Mouse (Mus musculus): Measurements from ENCODE around the gene Polr3k. TPM values are rescaled to one million over a fixed set of nuclear protein-coding genes. Genes with fewer than 3 reads are reported as not detected.
A peak's percentile ranks its signal among the peaks of the same experiment; 100 is the strongest.

The Polr3k gene
- 79.4 and 85.3 TPM in 2 replicates for polyA plus RNA-seq (2015; fragmentation: Nextera tagmentation; extraction: Ambion mirVana)

DNA sequence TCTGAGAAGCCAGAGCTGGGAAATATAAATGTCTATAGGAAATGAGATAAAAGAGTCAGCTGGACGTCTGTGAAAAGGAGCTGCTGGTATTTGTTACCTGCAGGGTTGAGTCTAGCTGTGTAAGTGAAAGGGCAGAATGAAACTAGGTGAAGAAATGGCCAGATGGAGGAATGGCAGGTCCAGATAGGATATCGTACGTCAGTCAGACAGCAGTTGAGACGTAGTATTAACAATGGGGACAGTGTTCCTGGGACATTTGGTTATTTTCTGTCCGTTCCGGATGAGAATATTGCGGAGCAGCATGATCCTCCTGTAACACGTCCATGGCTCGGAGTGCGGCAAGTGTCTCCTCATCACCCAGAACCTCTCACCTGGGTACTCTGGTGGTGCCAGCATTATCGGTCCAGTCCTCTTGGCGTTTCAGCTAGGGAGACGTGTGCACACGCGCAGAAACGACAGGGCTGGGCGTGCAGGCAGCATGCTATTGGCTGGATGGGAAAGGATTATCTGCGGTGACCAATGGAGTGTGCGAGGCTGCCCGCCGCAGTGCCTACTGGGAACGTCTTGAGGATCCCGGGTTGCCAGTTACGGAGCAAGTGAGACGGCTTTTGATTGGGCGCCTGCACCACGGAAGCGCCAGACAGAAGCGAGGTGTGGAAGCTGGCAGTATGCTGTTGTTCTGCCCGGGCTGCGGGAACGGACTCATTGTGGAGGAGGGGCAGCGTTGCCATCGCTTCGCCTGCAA lies at the start of gene Polr3k:
Gene Polr3k (plus strand): TSS at position 547 of the 745 bp plus-strand sequence.
- WGBS, result 1% methylated on average over 35 of the region's 35 CpGs
- Histone ChIP-seq H3K4me1 (ENCODE audit: control insufficient read depth, insufficient read depth, low read length) (peaks cover 27% of the 10 kb centered on the region), H3K27me3 (ENCODE audit: control insufficient read depth, insufficient read depth, low read depth, low read length) (no peaks in the 10 kb centered on the region), H3K4me2 (ENCODE audit: low read length) (peak within 1 kb of the TSS; percentile 67), H3K9ac (ENCODE audit: low read depth, low read length) (peak within 1 kb of the TSS; percentile 85), H3K4me3 (ENCODE audit: low read depth, low read length) (peak within 1 kb of the TSS; percentile 78), H3K9me3 (replicated peaks; ENCODE audit: control insufficient read depth, low read length, poor library complexity, severe bottlenecking) (no peaks in the 10 kb centered on the region), H3K27ac (ENCODE audit: low read length) (peak within 1 kb of the TSS; percentile 92), H3K36me3 (ENCODE audit: control insufficient read depth, insufficient read depth, low read length) (peaks cover 2% of the 10 kb centered on the region)
- ATAC-seq, result peak; percentile 100

DNA sequence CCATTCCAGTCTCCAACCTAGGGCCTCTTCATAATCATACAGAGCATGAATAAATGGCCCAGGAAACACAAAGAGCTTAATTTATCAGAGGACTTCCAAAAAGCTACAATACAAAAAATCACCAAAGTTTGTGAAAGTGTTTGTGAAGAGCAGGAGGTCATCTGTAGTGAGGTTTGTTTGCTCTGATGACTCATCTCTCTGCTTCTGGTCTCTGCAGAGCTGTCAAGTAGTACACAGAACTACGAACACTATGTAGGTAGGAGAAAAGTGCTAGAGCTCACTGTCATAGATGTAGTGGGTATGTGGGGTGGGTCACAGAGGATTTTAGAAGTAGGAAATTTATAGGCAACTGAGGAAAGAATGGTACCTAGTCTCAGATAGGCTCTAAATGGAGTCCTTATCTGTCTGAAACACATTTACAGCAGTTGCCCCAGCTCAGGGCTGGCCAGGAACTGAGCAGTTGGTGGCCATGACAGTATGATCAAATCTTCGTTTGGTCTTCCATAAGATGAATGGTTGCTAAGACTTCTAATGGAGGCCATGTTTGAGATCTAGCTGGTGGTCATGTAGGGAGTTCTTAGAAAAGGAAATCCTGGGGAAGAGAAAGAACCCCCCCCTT lies 35.0 kb upstream of the Polr3k start:
- no peaks in the 10 kb centered on the region for H3K9me3 ChIP-seq (replicated peaks; ENCODE audit: control insufficient read depth, low read length, poor library complexity, severe bottlenecking)
- no peak for ATAC-seq
- H3K9ac ChIP-seq (ENCODE audit: low read depth, low read length), result no peak overlapping the region
- H3K4me3 ChIP-seq (ENCODE audit: low read depth, low read length), result no peak overlapping the region
- H3K27ac ChIP-seq (ENCODE audit: low read length), result no peak overlapping the region
- no peaks in the 10 kb centered on the region for H3K27me3 ChIP-seq (ENCODE audit: control insufficient read depth, insufficient read depth, low read depth, low read length)
- no peak overlapping the region for H3K4me2 ChIP-seq (ENCODE audit: low read length)
- H3K36me3 ChIP-seq (ENCODE audit: control insufficient read depth, insufficient read depth, low read length), result peaks cover 14% of the 10 kb centered on the region
- H3K4me1 ChIP-seq (ENCODE audit: control insufficient read depth, insufficient read depth, low read length), result no peaks in the 10 kb centered on the region
- WGBS, result 78% methylated on average over 2 of the region's 2 CpGs

DNA sequence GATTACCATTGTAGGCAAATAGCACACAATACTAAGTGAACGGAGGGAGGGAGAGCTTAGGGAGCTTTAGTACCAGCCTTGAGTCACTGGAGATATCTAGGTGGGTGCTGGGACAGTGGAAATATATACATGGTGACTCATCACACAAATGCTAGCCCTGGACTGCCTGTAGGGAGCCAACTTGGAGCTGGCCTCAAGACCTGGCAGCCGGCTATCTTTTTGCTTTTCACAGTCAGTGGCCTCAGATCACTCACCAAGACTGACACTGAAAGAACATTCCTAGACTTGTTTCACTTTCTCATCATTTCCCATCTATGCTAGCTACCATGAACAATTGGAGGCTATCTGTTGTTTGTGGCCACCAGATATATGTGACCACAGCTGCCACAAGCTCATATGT lies 31.4 kb upstream of the Polr3k start:
- Histone ChIP-seq H3K27me3 (ENCODE audit: control insufficient read depth, insufficient read depth, low read depth, low read length) (no peaks in the 10 kb centered on the region), H3K36me3 (ENCODE audit: control insufficient read depth, insufficient read depth, low read length) (0 out of 2 replicates have a peak, but pooled peaks cover 4% of the 10 kb centered on the region), H3K27ac (ENCODE audit: low read length) (no peak overlapping the region), H3K4me2 (ENCODE audit: low read length) (no peak overlapping the region), H3K9me3 (replicated peaks; ENCODE audit: control insufficient read depth, low read length, poor library complexity, severe bottlenecking) (no peaks in the 10 kb centered on the region), H3K4me3 (ENCODE audit: low read depth, low read length) (no peak overlapping the region), H3K4me1 (ENCODE audit: control insufficient read depth, insufficient read depth, low read length) (peaks cover 4% of the 10 kb centered on the region; the same call in 1 of the 2 replicates), H3K9ac (ENCODE audit: low read depth, low read length) (no peak overlapping the region)
- ATAC-seq, result no peak
- 65% methylated on average over 2 of the region's 2 CpGs for whole genome bisulfite sequencing

DNA sequence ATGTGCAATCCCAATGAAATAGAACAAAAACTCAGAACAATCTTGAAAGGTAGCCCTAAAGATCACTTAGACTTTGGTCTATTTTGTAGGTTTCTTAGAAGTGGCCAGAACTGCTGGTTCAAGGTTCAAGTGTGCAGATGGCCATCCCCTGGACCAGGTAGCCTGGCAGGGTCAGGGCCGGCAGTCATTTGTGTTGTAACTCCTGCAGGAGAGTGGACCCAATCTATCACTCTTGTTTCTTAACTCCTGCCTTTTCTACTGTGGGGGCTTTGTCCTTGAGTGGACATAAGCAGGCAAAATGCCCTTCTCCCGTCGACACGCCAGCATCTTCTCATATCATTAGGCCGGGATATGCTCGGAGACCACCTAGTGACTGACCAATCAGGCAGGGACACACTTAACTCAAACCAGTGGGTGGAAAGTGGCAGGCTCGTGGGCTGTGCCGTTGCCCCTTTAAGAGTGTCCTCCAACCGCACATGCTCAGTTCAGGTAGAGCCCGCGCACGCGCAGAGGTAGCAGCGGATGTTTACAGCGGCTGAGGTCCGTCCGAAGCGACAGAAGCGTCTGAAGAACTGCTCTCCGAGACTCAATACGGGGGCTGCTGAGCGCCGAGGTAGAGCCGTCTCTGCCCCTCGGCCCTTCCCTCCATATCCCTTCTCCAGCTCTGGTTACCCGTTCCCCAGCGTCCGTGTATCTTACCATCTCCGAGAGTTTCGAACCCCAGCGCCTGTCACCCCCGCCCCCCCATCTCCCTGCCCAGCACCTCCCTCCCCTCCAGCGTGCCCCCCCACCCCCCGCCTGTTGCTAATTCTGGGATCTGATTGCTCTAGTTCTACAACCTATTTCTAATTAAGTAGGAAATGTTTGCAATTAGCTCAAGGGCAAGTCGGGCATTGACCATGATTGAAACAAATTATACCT lies 26.5 kb upstream of the Polr3k start, which contains the start of gene Pcmtd2:
Gene Pcmtd2 (plus strand): TSS at position 483 of the 921 bp plus-strand sequence.
- no peaks in the 10 kb centered on the region for H3K27me3 ChIP-seq (ENCODE audit: control insufficient read depth, insufficient read depth, low read depth, low read length)
- peaks cover 15% of the 10 kb centered on the region for H3K4me1 ChIP-seq (ENCODE audit: control insufficient read depth, insufficient read depth, low read length)
- H3K4me2 ChIP-seq (ENCODE audit: low read length), result peak within 1 kb of the TSS; percentile 61
- peak within 1 kb of the TSS; percentile 69 for H3K4me3 ChIP-seq (ENCODE audit: low read depth, low read length)
- under 1% methylated on average over 35 of the region's 35 CpGs for WGBS
- peaks cover 5% of the 10 kb centered on the region; the same call in 1 of the 2 replicates for H3K36me3 ChIP-seq (ENCODE audit: control insufficient read depth, insufficient read depth, low read length)
- peak within 1 kb of the TSS; percentile 81 for H3K9ac ChIP-seq (ENCODE audit: low read depth, low read length)
- H3K9me3 ChIP-seq (replicated peaks; ENCODE audit: control insufficient read depth, low read length, poor library complexity, severe bottlenecking), result no peaks in the 10 kb centered on the region
- peak within 1 kb of the TSS; percentile 84 for H3K27ac ChIP-seq (ENCODE audit: low read length)
- peak; percentile 99 for ATAC-seq

DNA sequence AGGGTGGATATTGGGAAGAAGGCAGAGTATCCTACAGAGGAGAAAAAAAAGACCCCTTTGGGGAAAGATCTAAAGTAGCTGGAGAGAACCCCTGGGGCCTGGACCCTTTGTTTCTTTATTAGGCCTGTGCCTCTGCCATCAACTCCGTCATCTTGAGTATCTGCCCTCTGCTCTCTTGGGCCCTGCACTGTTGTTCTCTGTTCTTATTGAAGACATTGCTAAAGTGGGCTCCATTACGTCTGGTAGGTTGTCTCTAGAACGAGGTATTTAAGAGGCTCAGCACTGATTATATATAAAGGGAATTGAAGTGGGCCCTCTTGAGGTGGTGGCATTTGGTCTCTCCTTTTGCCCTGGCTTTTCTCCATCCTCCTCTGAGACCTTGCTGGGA lies 25.9 kb upstream of the Polr3k start:
- Histone ChIP-seq H3K9ac (ENCODE audit: low read depth, low read length) (peak overlapping the region; percentile 81), H3K36me3 (ENCODE audit: control insufficient read depth, insufficient read depth, low read length) (peaks cover 6% of the 10 kb centered on the region; the same call in 1 of the 2 replicates), H3K4me2 (ENCODE audit: low read length) (peak overlapping the region; percentile 61), H3K27me3 (ENCODE audit: control insufficient read depth, insufficient read depth, low read depth, low read length) (no peaks in the 10 kb centered on the region), H3K4me1 (ENCODE audit: control insufficient read depth, insufficient read depth, low read length) (peaks cover 15% of the 10 kb centered on the region), H3K27ac (ENCODE audit: low read length) (peak overlapping the region; percentile 84), H3K4me3 (ENCODE audit: low read depth, low read length) (peak overlapping the region; percentile 69), H3K9me3 (replicated peaks; ENCODE audit: control insufficient read depth, low read length, poor library complexity, severe bottlenecking) (no peaks in the 10 kb centered on the region)
- ATAC-seq, result peak; percentile 34; the same call in 1 of the 2 replicates
- 0% methylated on average over 3 of the region's 3 CpGs for WGBS

DNA sequence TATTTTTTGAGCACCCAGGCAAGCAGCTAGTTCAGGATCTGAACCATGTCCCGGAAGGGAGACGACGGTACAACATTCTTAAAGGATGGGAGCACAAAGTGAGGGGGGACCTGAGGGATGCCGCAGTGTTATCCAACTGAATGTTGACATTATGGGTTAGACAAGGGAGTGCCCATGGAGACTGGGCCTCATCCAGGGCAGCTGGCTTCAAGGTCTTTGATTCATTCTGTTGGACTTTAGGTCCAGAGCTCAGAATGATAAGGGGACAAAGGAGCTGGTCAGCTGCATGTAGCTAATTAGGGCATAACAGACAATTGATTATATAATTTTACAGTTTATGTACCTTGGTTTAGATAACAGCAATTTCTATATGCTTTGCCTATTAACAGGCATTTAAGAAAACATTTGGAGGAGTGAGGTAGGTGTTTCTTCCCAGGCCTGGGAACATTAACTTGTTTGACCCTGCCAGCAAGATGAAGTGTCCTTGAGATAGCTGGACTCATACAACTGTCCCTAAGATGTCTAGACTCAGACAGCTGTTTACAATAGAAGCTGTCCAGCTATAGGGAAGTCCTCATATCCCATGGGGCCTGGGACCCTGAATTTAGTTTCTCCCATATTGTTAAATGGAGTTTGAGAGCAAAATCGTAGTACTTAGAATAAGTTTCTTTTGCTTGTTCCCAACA lies 18.3 kb upstream of the Polr3k start:
- H3K9me3 ChIP-seq (replicated peaks; ENCODE audit: control insufficient read depth, low read length, poor library complexity, severe bottlenecking), result no peaks in the 10 kb centered on the region
- peaks cover 17% of the 10 kb centered on the region; the same call in 1 of the 2 replicates for H3K36me3 ChIP-seq (ENCODE audit: control insufficient read depth, insufficient read depth, low read length)
- no peak overlapping the region for H3K4me2 ChIP-seq (ENCODE audit: low read length)
- WGBS, result 81% methylated on average over 5 of the region's 5 CpGs
- H3K27ac ChIP-seq (ENCODE audit: low read length), result no peak overlapping the region
- H3K27me3 ChIP-seq (ENCODE audit: control insufficient read depth, insufficient read depth, low read depth, low read length), result no peaks in the 10 kb centered on the region
- ATAC-seq, result no peak
- H3K4me1 ChIP-seq (ENCODE audit: control insufficient read depth, insufficient read depth, low read length), result no peaks in the 10 kb centered on the region
- no peak overlapping the region for H3K4me3 ChIP-seq (ENCODE audit: low read depth, low read length)
- no peak overlapping the region for H3K9ac ChIP-seq (ENCODE audit: low read depth, low read length)

DNA sequence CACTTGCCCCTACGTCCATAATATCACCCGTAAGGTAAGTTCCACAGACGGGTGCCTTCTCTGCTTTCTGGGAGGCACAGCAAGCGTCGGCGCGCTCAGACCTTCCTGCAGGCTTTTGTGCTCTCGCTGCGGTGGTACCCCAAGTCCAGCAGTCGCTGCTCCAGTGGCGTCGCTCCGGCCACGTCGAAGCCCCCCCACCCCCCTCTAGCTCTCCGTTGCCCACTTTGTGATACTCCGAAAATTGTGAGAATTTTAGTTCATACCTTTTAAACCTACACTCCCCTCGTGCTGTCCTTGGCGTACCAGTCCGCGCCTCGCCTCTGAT lies 361 bp downstream of the Polr3k start:
- Histone ChIP-seq H3K27ac (ENCODE audit: low read length) (peak overlapping the region; percentile 92), H3K9ac (ENCODE audit: low read depth, low read length) (peak overlapping the region; percentile 85), H3K4me1 (ENCODE audit: control insufficient read depth, insufficient read depth, low read length) (peaks cover 27% of the 10 kb centered on the region), H3K9me3 (replicated peaks; ENCODE audit: control insufficient read depth, low read length, poor library complexity, severe bottlenecking) (no peaks in the 10 kb centered on the region), H3K36me3 (ENCODE audit: control insufficient read depth, insufficient read depth, low read length) (peaks cover 5% of the 10 kb centered on the region), H3K27me3 (ENCODE audit: control insufficient read depth, insufficient read depth, low read depth, low read length) (no peaks in the 10 kb centered on the region), H3K4me2 (ENCODE audit: low read length) (peak overlapping the region; percentile 67), H3K4me3 (ENCODE audit: low read depth, low read length) (peak overlapping the region; percentile 78)
- WGBS, result under 1% methylated on average over 22 of the region's 22 CpGs
- peak; percentile 37 for ATAC-seq

DNA sequence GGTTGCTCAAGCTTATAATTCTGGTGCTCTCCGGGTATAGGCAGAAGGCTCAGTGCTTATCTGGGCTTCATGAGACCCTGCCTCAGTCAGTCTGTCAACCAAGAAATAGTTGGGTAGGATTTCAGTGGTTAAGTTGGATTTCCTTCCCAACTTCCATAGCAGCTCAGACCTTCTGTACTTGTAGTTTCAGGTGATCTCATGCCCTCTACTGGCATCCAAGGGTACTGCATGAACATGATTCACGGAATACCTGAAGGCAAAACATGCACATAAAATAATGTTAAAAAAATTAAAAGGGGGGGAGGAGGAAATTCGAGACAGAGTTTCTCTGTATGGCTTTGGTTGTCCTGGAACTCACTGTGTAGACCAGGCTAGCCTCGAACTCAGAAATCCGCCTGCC lies 2.8 kb downstream of the Polr3k start:
- H3K27me3 ChIP-seq (ENCODE audit: control insufficient read depth, insufficient read depth, low read depth, low read length), result no peaks in the 10 kb centered on the region
- peaks cover 27% of the 10 kb centered on the region for H3K4me1 ChIP-seq (ENCODE audit: control insufficient read depth, insufficient read depth, low read length)
- H3K36me3 ChIP-seq (ENCODE audit: control insufficient read depth, insufficient read depth, low read length), result peaks cover 7% of the 10 kb centered on the region
- H3K4me2 ChIP-seq (ENCODE audit: low read length), result no peak overlapping the region
- H3K9me3 ChIP-seq (replicated peaks; ENCODE audit: control insufficient read depth, low read length, poor library complexity, severe bottlenecking), result no peaks in the 10 kb centered on the region
- 52% methylated on average over 5 of the region's 5 CpGs for WGBS
- H3K9ac ChIP-seq (ENCODE audit: low read depth, low read length), result no peak overlapping the region
- no peak overlapping the region for H3K4me3 ChIP-seq (ENCODE audit: low read depth, low read length)
- H3K27ac ChIP-seq (ENCODE audit: low read length), result no peak overlapping the region
- ATAC-seq, result no peak
